19 mouse cellular contexts compared by ENCODE assay signal in the genomic region with DNA sequence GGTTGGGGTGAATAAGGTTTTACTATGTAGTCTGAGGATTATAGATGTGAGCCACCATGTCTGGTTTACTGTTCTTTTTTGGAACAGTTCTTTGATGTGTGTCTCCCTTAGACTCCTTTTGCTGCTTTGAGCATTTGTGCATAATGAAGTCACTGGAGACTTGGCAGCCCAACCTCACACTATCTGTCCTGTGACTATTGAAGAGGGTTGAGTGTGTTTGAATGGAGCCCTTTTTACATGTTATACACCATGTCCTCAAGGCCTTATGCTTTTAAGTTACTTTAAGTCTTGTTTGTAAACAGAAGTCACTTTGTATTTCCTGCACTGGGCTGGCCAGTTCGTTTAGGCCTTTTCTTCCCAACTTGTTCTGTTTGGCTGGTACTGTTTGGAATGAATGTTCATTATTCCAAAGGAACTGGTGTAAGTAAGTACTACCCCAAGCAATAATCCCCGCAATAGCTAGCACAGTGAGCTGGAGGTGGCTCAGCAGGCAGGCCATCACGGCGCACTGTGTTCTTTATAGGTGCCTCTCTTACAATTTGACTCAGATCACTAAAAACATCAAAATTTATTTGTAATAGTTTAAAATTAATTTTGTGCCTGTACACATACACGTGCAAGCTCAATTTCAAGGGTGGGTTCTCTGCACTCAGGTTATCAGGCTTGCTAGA. TPM values are rescaled to one million over a fixed set of nuclear protein-coding genes. Genes with fewer than 3 reads are reported as not detected.
DNase-seq lines count a peak whose midpoint lies in the region; ATAC-seq and TF ChIP-seq lines count a peak whose summit lies in the region.
"Had no signal": no experiment of that assay in that cellular context is flagged by ENCODE, and none has a peak within 500 bp of the region (broad histone marks: within the 10 kb centered on the region; RNA-seq: fewer than 3 reads in every experiment).

No protein-coding gene starts in this region.

- peak; percentile 34; the same call in 1 of the 2 replicates for ATAC-seq in forebrain, embryonic 13.5 days
- no peak for ATAC-seq in forebrain, embryonic 12.5 days (ENCODE audit: low FRiP score)
- peak; percentile 64 for ATAC-seq in hindbrain, postnatal 0 days
- peak; percentile 64 for ATAC-seq in neural tube, embryonic 15.5 days (ENCODE audit: low FRiP score)
- ATAC-seq: inflammation-experienced regulatory T-cells, adult 6 months; liver, postnatal 0 days had no signal

- H3K4me3 ChIP-seq in forebrain, embryonic 13.5 days, result no peak overlapping the region
- H3K4me3 ChIP-seq in forebrain, embryonic 12.5 days (replicated peaks), result no peak overlapping the region
- H3K4me3 ChIP-seq in layer of hippocampus, adult 2 months, result no peak overlapping the region
- no peak overlapping the region for H3K4me3 ChIP-seq in hindbrain, postnatal 0 days (ENCODE audit: low read length)
- H3K4me3 ChIP-seq in neural tube, embryonic 15.5 days (replicated peaks), result no peak overlapping the region

- H3K36me3 ChIP-seq in forebrain, embryonic 13.5 days (ENCODE audit: poor library complexity, severe bottlenecking), result peaks cover 69% of the 10 kb centered on the region
- H3K36me3 ChIP-seq in forebrain, embryonic 12.5 days (replicated peaks), result peaks cover 47% of the 10 kb centered on the region
- peaks cover 26% of the 10 kb centered on the region for H3K36me3 ChIP-seq in hindbrain, postnatal 0 days (ENCODE audit: insufficient read depth, low read length)
- peaks cover 43% of the 10 kb centered on the region for H3K36me3 ChIP-seq in neural tube, embryonic 15.5 days

- no peak for DNase-seq in layer of hippocampus, adult 2 months (ENCODE audit: low spot score in 2 of 2)
- DNase-seq in layer of hippocampus, postnatal 14 days (ENCODE audit: low spot score in 2 of 2), result no peak
- DNase-seq in hindbrain, postnatal 0 days (ENCODE audit: low spot score), result peak; percentile 40
- DNase-seq in lung, postnatal 25 days (ENCODE audit: low spot score), result no peak
- DNase-seq in thymus, postnatal 25 days, result no peak
- DNase-seq: adrenal gland, postnatal 10 days; embryo, embryonic 11 days; gastrocnemius, postnatal 25 days; kidney, adult 8-10 months; kidney, postnatal 36 days; liver; liver, postnatal 0 days; lung, postnatal 14 days had no signal

- no peaks in the 10 kb centered on the region for H3K9me3 ChIP-seq in forebrain, embryonic 13.5 days (replicated peaks)
- no peaks in the 10 kb centered on the region for H3K9me3 ChIP-seq in forebrain, embryonic 12.5 days
- no peaks in the 10 kb centered on the region for H3K9me3 ChIP-seq in hindbrain, postnatal 0 days (ENCODE audit: low read length)
- H3K9me3 ChIP-seq in neural tube, embryonic 15.5 days (replicated peaks), result no peaks in the 10 kb centered on the region

- H3K27me3 ChIP-seq in forebrain, embryonic 13.5 days, result no peaks in the 10 kb centered on the region
- no peaks in the 10 kb centered on the region for H3K27me3 ChIP-seq in forebrain, embryonic 12.5 days
- H3K27me3 ChIP-seq in hindbrain, postnatal 0 days (ENCODE audit: insufficient read depth, low read length), result no peaks in the 10 kb centered on the region
- no peaks in the 10 kb centered on the region for H3K27me3 ChIP-seq in neural tube, embryonic 15.5 days (replicated peaks)
- H3K27me3 ChIP-seq: CH12.LX had no signal

- TF ChIP-seq CTCF in layer of hippocampus, adult 2 months (conservative IDR thresholded peaks at IDR 0.05), result no peak
- TF ChIP-seq CTCF in hindbrain, postnatal 0 days (IDR thresholded peaks at IDR 0.05; ENCODE audit: low read depth), result no peak

- no peaks in the 10 kb centered on the region for H3K4me1 ChIP-seq in forebrain, embryonic 13.5 days
- no peaks in the 10 kb centered on the region for H3K4me1 ChIP-seq in forebrain, embryonic 12.5 days
- no peaks in the 10 kb centered on the region for H3K4me1 ChIP-seq in hindbrain, postnatal 0 days (ENCODE audit: insufficient read depth, low read length)
- no peaks in the 10 kb centered on the region for H3K4me1 ChIP-seq in neural tube, embryonic 15.5 days

- 82% methylated on average over 5 of the region's 5 CpGs for WGBS in forebrain, embryonic 13.5 days
- WGBS in forebrain, embryonic 12.5 days, result 84% methylated on average over 5 of the region's 5 CpGs
- 71% methylated on average over 5 of the region's 5 CpGs for WGBS in hindbrain, postnatal 0 days
- WGBS in neural tube, embryonic 15.5 days, result 85% methylated on average over 5 of the region's 5 CpGs

- H3K4me2 ChIP-seq in forebrain, embryonic 13.5 days, result no peak overlapping the region
- no peak overlapping the region for H3K4me2 ChIP-seq in forebrain, embryonic 12.5 days
- H3K4me2 ChIP-seq in hindbrain, postnatal 0 days (ENCODE audit: low read depth, low read length), result no peak overlapping the region
- no peak overlapping the region for H3K4me2 ChIP-seq in neural tube, embryonic 15.5 days

- no peak overlapping the region for H3K27ac ChIP-seq in forebrain, embryonic 13.5 days
- H3K27ac ChIP-seq in forebrain, embryonic 12.5 days, result no peak overlapping the region
- peak overlapping the region; percentile 25; the same call in 1 of the 2 replicates for H3K27ac ChIP-seq in layer of hippocampus, adult 2 months
- H3K27ac ChIP-seq in hindbrain, postnatal 0 days, result no peak overlapping the region
- H3K27ac ChIP-seq in neural tube, embryonic 15.5 days (replicated peaks), result peak overlapping the region; percentile 48; the same call in 1 of the 2 replicates
- H3K27ac ChIP-seq: stomach, postnatal 0 days had no signal

- no peak overlapping the region for H3K9ac ChIP-seq in forebrain, embryonic 13.5 days
- no peak overlapping the region for H3K9ac ChIP-seq in forebrain, embryonic 12.5 days
- no peak overlapping the region for H3K9ac ChIP-seq in hindbrain, postnatal 0 days (replicated peaks; ENCODE audit: low read length)
- H3K9ac ChIP-seq in neural tube, embryonic 15.5 days (replicated peaks), result no peak overlapping the region
- H3K9ac ChIP-seq: liver, postnatal 0 days had no signal

RNA-seq across cellular contexts. Expression of gene Rtn4, which starts 52.1 kb away (rescaled TPM):
- polyA plus RNA-seq in forebrain, embryonic 13.5 days (2015; fragmentation: Nextera tagmentation; extraction: Ambion mirVana), result 102 TPM in 2 replicates
- polyA plus RNA-seq in forebrain, embryonic 12.5 days (2016; fragmentation: Nextera tagmentation; extraction: Ambion mirVana), result 103 and 104 TPM in 2 replicates
- 100 to 1,000 TPM; 456 to 473 TPM for total RNA-seq in layer of hippocampus, adult 2 months (2021)
- total RNA-seq in layer of hippocampus, postnatal 14 days (2021), result 100 to 1,000 TPM; 489 to 496 TPM
- 243 and 263 TPM in 2 replicates for total RNA-seq in hindbrain, postnatal 0 days (2014; rRNA removed)
- polyA plus RNA-seq in hindbrain, postnatal 0 days (2015; fragmentation: Nextera tagmentation; extraction: Ambion mirVana), result 130 and 135 TPM in 2 replicates
- 113 and 122 TPM in 2 replicates for polyA plus RNA-seq in neural tube, embryonic 15.5 days (2015; fragmentation: Nextera tagmentation; extraction: Ambion mirVana)

Comparison
In these comparisons a context has a peak if more than half of its experiments do, and no peak if none do; other contexts are left out.
1. H3K27ac ChIP-seq: peak in layer of hippocampus, adult 2 months (single experiment) and neural tube, embryonic 15.5 days (single experiment); none in forebrain, embryonic 13.5 days (single experiment), forebrain, embryonic 12.5 days (single experiment) and hindbrain, postnatal 0 days (single experiment).